Mouse (Mus musculus) lung, postnatal 10 days (tissue): ENCODE measurements around the gene Nmnat3.

ENCODE experiments used
- DNase-seq: peaks from one replicate; pipeline ENCODE4 v3.0.0; 2021

Gene Nmnat3

GRCm38 (mm10) chr9:98367333-98367962, 80.2 kb downstream of the Nmnat3 start:
- no peak for DNase-seq

- no peak for DNase-seq
Observed at GRCm38 (mm10) chr9:98369707-98370106, 82.5 kb downstream of the Nmnat3 start.

- no peak for DNase-seq
Observed at GRCm38 (mm10) chr9:98373358-98373757, 86.1 kb downstream of the Nmnat3 start.

- no peak for DNase-seq
Observed at GRCm38 (mm10) chr9:98374897-98375296, 87.7 kb downstream of the Nmnat3 start.

GRCm38 (mm10) chr9:98375329-98376170, 88.3 kb downstream of the Nmnat3 start:
- DNase-seq, result no peak

GRCm38 (mm10) chr9:98379736-98380135, 92.5 kb downstream of the Nmnat3 start:
- no peak for DNase-seq

- no peak for DNase-seq
Observed at GRCm38 (mm10) chr9:98380593-98380992, 93.4 kb downstream of the Nmnat3 start.

GRCm38 (mm10) chr9:98387741-98388632, 100.8 kb downstream of the Nmnat3 start:
- DNase-seq, result no peak

GRCm38 (mm10) chr9:98388633-98388965, 101.4 kb downstream of the Nmnat3 start:
- no peak for DNase-seq

GRCm38 (mm10) chr9:98393496-98393895, 106.3 kb downstream of the Nmnat3 start:
- no peak for DNase-seq

GRCm38 (mm10) chr9:98397211-98397610, 110.0 kb downstream of the Nmnat3 start:
- DNase-seq, result no peak

- no peak for DNase-seq
Observed at GRCm38 (mm10) chr9:98397866-98398265, 110.6 kb downstream of the Nmnat3 start.

GRCm38 (mm10) chr9:98400185-98400894, 113.1 kb downstream of the Nmnat3 start:
- DNase-seq, result no peak

- DNase-seq, result no peak
Observed at GRCm38 (mm10) chr9:98401611-98402010, 114.4 kb downstream of the Nmnat3 start.

GRCm38 (mm10) chr9:98407771-98408170, 120.5 kb downstream of the Nmnat3 start:
- no peak for DNase-seq

- peak; percentile 81 for DNase-seq
Observed at GRCm38 (mm10) chr9:98409137-98409536, 121.9 kb downstream of the Nmnat3 start.

- no peak for DNase-seq
Observed at GRCm38 (mm10) chr9:98415427-98415826, 128.2 kb downstream of the Nmnat3 start.

GRCm38 (mm10) chr9:98417919-98418318, 130.7 kb downstream of the Nmnat3 start:
- peak; percentile 63 for DNase-seq

- DNase-seq, result no peak
Observed at GRCm38 (mm10) chr9:98418346-98418745, 131.1 kb downstream of the Nmnat3 start.

GRCm38 (mm10) chr9:98420666-98421065, 133.4 kb downstream of the Nmnat3 start:
- no peak for DNase-seq

- no peak for DNase-seq
Observed at GRCm38 (mm10) chr9:98421903-98422302, 134.7 kb downstream of the Nmnat3 start.

- no peak for DNase-seq
Observed at GRCm38 (mm10) chr9:98422656-98423055, 135.4 kb downstream of the Nmnat3 start, which contains the start of gene Rbp1. Gene Rbp1, plus strand, starts transcription at chr9:98422961.

- no peak for DNase-seq
Observed at GRCm38 (mm10) chr9:98423691-98424090, 136.5 kb downstream of the Nmnat3 start.
